Mouse (Mus musculus) right cerebral cortex, postnatal 4 days (tissue): ENCODE measurements around the gene Enc1.

Experiments used
- DNase-seq: peaks from one replicate; pipeline ENCODE4 v3.0.0-alpha.2; 2022

Gene Enc1

DNA sequence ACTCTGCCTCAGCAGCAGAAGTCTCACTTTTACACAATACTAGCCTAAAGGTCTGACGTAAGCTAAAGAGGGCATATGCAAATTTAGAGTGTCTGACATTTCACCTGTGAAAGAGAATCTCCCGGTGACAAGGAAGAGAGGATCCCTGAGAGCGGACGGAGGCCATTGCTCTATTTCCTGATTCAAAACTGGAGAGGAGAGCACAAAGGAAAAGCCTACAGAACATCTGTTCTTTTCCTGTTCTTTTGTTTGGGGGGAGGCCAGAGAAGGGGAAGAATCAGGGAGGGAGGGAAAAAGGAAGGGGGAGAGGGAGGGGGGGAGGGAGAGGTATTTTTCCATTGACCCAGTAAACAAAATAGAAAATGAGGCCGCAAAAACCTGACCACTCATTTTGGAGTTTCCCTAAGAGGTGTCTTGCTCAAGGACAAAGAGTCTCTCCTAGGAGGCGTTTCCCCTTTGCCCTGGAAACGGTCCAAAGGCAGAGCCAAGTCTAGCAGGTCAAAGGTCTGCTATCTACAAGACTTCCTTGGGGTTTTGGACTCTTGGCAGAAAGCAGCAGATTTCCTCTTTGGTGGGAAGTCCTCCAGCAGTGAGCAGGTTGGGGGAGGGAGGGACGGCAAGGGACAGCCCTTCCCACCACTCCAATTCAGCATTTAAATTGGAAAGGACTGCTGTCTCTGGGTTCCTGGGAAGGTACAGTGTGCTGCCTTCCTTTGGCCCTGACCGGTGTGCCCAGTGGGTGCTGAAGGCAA, 54.4 kb downstream of the Enc1 start:
- DNase-seq, result no peak

DNA sequence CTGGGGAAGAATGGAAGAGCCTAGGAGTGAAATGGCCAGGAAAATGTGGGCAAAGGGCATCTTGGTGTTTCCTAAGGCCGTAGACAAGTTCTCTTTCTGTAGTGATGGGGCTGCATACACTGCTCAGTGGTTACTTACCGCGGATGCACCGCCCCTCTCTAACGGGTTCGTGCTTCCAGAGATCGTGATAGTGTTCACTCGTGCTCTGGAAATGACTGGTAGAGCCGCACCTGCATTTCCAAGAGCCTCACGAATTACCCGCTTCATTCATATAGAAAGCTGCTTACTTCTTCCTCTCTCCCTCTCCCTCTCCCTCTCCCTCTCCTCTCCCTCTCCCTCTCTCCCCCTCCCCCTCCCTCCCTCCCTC, 54.9 kb downstream of the Enc1 start:
- no peak for DNase-seq

DNA sequence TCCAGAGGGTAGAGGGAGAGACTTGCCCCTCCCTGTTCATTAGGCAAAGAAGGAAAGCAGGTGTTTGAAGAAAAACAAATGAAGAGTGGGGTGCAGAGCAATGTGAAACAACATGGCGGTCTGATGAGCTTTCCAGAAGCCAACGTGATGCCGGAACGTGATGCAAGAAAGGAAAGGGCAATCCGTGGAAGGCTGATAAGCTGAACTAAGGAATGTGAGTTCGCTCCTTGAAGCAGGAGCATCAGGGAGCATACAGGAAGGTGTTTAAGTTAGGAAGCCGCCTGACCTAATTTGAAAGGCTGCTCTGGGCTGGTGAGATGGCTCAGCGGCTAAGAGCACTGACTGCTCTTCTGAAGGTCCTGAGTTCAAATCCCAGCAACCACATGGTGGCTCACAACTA, 55.4 kb downstream of the Enc1 start:
- no peak for DNase-seq

DNA sequence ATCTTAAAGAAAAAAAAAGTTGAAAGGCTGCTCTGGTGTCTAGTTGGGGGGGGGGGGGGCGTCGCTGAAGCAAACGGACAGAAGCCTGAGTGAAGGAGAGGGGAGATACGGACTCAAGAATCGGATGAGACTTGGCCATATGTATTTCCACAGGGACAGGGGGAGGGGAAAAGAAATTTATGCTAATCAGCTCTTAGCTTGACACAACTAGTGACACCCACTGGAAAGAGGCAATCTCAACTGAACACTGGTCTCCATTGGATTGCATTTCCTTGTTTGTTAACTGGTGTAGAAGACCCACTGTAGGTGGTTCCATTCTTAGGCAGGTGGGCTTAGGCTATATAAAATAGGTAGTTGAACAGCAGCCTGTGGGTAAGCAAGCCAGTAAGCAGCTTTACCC, 55.9 kb downstream of the Enc1 start:
- no peak for DNase-seq

DNA sequence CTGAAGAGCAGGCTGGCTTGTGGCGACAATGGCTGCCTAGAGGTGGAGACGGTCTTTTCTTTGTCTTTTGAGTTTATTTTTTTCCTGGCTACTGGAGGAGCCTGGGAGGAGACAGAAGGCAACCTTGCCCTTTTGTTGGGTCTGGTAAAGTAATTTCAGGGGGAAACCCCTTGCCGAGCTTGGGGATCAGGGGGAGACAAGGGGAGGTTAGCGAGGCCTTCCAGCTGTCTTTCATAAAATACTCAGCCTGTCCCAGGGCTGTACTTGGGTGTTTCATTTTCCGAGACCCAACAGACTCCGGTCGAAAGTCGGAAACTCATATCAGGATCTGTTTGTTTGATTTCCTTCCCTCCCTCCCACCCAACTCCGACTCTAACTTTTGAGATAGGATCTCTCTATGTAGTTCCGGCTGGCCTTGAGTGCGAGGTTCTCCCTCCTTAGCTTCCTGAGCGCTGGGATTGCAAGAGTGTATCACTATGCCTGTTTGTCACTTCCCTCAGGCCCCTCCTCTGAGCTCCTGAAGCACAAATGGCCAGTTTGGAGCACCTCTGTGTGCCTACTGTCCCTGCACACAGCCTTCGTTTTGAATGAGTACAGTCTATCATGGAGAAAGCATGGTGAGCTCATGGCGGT, 56.6 kb downstream of the Enc1 start:
- DNase-seq, result no peak

DNA sequence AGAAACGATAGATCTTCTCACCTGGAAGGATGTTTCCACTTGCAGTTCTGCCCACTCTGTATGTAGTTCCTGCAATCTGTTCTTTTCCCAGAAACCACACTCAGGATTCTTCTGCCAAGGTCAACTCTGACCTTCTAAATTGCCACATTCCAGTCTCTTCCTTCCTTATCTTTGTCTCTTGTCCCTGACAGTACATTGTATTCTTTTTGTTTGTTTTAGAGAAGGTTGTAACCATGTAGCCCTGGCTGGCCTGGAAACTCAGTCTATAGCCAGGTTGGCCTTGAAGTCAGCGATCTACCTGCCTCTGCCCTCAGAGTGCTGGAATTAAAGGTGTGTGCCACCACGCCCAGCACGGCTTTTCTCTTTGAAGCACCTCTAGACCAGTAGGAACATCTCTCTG, 58.0 kb downstream of the Enc1 start:
- DNase-seq, result no peak

DNA sequence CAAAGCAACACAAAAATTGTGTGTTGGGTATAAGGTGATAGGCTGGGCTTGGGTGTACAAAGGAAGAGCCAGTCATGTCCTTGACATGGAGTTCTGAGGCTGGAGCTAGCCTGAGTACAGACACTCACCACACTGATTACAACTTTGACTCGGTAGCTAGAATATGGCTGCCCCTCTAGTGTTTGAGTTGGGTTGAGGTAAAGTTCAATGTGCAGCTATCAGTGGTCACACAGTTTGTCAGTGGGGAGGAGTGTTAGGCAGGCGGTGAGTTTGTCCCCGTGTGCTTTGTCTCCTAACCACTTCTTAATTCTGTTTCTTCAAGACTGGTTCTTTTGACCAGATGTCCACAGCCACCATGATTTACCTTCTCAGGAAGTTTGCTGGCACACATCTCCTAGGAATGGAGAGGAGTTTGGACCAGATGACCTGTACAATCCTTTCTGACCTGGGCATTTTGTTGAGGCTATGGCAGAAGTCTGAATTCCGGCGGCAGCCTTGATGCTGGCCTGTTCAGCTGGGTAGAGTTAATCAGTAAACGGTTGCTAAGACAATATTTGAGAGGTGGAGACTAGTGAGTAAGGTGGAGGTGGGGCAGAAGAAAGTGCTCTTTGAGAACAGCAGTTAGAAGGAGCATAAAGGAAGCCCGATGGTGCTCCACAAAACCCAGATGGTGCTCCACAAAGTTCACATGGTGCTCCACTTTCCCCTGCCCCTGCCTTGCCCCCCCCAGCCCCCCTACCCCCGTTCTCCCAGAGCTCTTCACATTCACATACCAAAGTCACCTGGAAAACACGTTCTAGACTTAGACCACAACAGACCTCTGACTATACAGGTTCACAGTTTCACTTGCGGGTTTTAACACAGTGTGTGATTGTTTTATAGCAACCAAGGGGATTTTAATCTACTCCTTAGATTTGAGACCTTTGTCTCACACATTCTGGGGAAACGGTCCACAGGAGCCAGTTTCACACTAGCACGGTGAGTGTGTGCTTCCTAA, 59.3 kb downstream of the Enc1 start:
- no peak for DNase-seq
